ENCODE assay signal across 31 mouse cellular contexts in genomic region chr6:40300707-40301106, GRCm38 (mm10).
"Had no signal": no experiment of that assay in that cellular context is flagged by ENCODE, and none has a peak within 500 bp of the region (broad histone marks: within the 10 kb centered on the region; RNA-seq: fewer than 3 reads in every experiment).

No protein-coding gene starts in this region.

- H3K4me3 ChIP-seq: limb, embryonic 10.5 days; limb, embryonic 12.5 days; limb, embryonic 13.5 days; limb, embryonic 15.5 days; liver, embryonic 12.5 days; liver, embryonic 13.5 days; liver, embryonic 15.5 days; lung, embryonic 15.5 days; megakaryocyte, embryonic 14.5 days; midbrain, embryonic 10.5 days; midbrain, embryonic 12.5 days; midbrain, embryonic 13.5 days; midbrain, embryonic 15.5 days; myocyte; neural tube, embryonic 12.5 days; neural tube, embryonic 13.5 days had no signal

- H3K9me3 ChIP-seq: limb, embryonic 10.5 days; limb, embryonic 12.5 days; limb, embryonic 13.5 days; limb, embryonic 15.5 days; liver, embryonic 12.5 days; liver, embryonic 13.5 days; liver, embryonic 15.5 days; lung, embryonic 15.5 days; megakaryocyte, embryonic 14.5 days; midbrain, embryonic 10.5 days; midbrain, embryonic 12.5 days; midbrain, embryonic 13.5 days; midbrain, embryonic 15.5 days; neural tube, embryonic 12.5 days; neural tube, embryonic 13.5 days had no signal

- ATAC-seq: liver, embryonic 12.5 days; liver, postnatal 0 days; lung, postnatal 0 days; midbrain, embryonic 13.5 days; midbrain, embryonic 15.5 days had no signal

- H3K27ac ChIP-seq: limb, embryonic 10.5 days; limb, embryonic 12.5 days; limb, embryonic 13.5 days; limb, embryonic 15.5 days; liver, embryonic 12.5 days; liver, embryonic 13.5 days; liver, embryonic 14.5 days; liver, embryonic 15.5 days; lung, embryonic 15.5 days; macrophage; midbrain, embryonic 10.5 days; midbrain, embryonic 12.5 days; midbrain, embryonic 13.5 days; midbrain, embryonic 15.5 days; neural tube, embryonic 12.5 days; neural tube, embryonic 13.5 days had no signal

- DNase-seq: left cerebral cortex, postnatal 4 days; liver; liver, embryonic 13.5 days; liver, postnatal 0 days; lung, adult 2 months; lung, embryonic 14.5 days; lung, postnatal 10 days; lung, postnatal 14 days; lung, postnatal 36 days; lung, postnatal 4 days; midbrain, embryonic 14.5 days had no signal

- H3K4me2 ChIP-seq: limb, embryonic 12.5 days; limb, embryonic 13.5 days; limb, embryonic 15.5 days; liver, embryonic 11.5 days; liver, embryonic 12.5 days; liver, embryonic 13.5 days; liver, embryonic 15.5 days; lung, embryonic 14.5 days; lung, embryonic 15.5 days; midbrain, embryonic 11.5 days; midbrain, embryonic 12.5 days; midbrain, embryonic 13.5 days; midbrain, embryonic 15.5 days; neural tube, embryonic 12.5 days; neural tube, embryonic 13.5 days had no signal

- H3K27me3 ChIP-seq: limb, embryonic 12.5 days; limb, embryonic 13.5 days; limb, embryonic 15.5 days; liver, embryonic 12.5 days; liver, embryonic 13.5 days; liver, embryonic 15.5 days; lung, embryonic 15.5 days; midbrain, embryonic 12.5 days; midbrain, embryonic 13.5 days; midbrain, embryonic 15.5 days; neural tube, embryonic 12.5 days; neural tube, embryonic 13.5 days had no signal

- H3K4me1 ChIP-seq: limb, embryonic 10.5 days; limb, embryonic 12.5 days; limb, embryonic 13.5 days; limb, embryonic 15.5 days; liver, embryonic 12.5 days; liver, embryonic 13.5 days; liver, embryonic 15.5 days; lung, embryonic 15.5 days; midbrain, embryonic 10.5 days; midbrain, embryonic 12.5 days; midbrain, embryonic 13.5 days; midbrain, embryonic 15.5 days; neural tube, embryonic 12.5 days; neural tube, embryonic 13.5 days had no signal

- H3K36me3 ChIP-seq: limb, embryonic 10.5 days; limb, embryonic 12.5 days; limb, embryonic 13.5 days; limb, embryonic 15.5 days; liver, embryonic 12.5 days; liver, embryonic 13.5 days; liver, embryonic 15.5 days; lung, embryonic 15.5 days; midbrain, embryonic 10.5 days; midbrain, embryonic 12.5 days; midbrain, embryonic 13.5 days; midbrain, embryonic 15.5 days; neural tube, embryonic 12.5 days; neural tube, embryonic 13.5 days had no signal

- H3K9ac ChIP-seq: limb, embryonic 12.5 days; limb, embryonic 13.5 days; limb, embryonic 15.5 days; liver, embryonic 12.5 days; liver, embryonic 13.5 days; liver, embryonic 14.5 days; liver, embryonic 15.5 days; liver, postnatal 0 days; lung, embryonic 14.5 days; lung, embryonic 15.5 days; midbrain, embryonic 12.5 days; midbrain, embryonic 13.5 days; midbrain, embryonic 15.5 days; neural tube, embryonic 12.5 days; neural tube, embryonic 13.5 days had no signal
